Mouse (Mus musculus): ENCODE results near the gene Ric1. TPM values are rescaled to one million over a fixed set of nuclear protein-coding genes. Genes with fewer than 3 reads are reported as not detected.

The Ric1 gene
- total RNA-seq (2021), result 10 to 100 TPM; 22.9 to 23.2 TPM
- long read RNA-seq, experiment 1, full-length matches to known transcripts, result 2 of 5 reads
- long read RNA-seq, experiment 1, partial matches to known transcripts, result 1 of 5 reads
- long read RNA-seq, experiment 1, other reads (novel, unspliced or antisense), result 2 of 5 reads
- long read RNA-seq, experiment 2, full-length matches to known transcripts, result 2 of 3 reads
- long read RNA-seq, experiment 2, partial matches to known transcripts, result 0 of 3 reads
- long read RNA-seq, experiment 2, other reads (novel, unspliced or antisense), result 1 of 3 reads

DNA sequence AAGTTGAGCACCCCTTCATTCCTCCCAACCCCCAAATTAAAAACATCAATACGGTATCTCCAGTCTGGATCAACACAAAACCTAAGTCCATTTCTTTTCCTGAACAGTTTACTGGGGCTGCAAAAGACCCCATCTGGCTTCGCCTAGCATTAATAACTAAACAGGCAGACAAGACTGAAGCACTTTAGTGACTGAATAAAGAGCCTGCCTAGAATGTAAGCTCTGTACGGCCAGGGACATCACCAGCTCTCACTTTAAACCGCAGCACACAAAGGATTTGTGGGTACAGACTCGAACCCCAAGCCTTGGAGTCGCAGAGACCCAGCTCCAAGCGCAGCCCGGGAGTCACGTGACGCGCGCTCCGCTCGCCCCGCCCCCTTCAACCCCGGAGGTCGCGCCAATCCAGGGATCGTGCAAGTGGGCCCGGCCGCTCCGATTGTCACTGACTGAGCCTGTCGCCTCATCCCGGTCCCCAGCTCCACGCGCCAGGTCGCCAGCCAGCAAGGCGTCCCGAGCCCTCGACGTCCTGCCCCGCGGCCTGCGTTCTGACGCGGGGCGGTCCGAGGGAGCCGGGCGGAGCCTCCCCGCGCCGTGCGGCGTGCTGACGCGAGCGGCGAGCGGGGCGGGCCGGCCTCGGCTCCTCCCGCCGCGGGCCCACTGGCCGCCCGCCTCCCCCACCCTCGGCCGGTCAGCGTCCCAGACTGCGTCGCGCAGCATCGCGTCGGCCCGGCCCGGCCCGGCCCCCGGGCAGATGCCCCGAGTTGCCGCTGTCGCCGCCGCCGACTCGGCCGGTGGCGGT lies at the start of gene Ric1:
TSS of gene Ric1 (plus strand) at position 646 of the 799 bp plus-strand sequence.
- DNase-seq, result peak; percentile 82 to 84
- intact Hi-C loops (cut with DNase I), result loop anchor here (5.0 kb wide), 1 partner anchor 40 kb away; no protein-coding TSS in a partner anchor

GRCm38 (mm10) chr19:29472424-29472823 lies 49.7 kb upstream of the Ric1 start:
- no peak for DNase-seq
- intact Hi-C loops (cut with DNase I), result no loop called here

- no peak for DNase-seq
- intact Hi-C loops (cut with DNase I), result no loop called here
Measured at GRCm38 (mm10) chr19:29472946-29473345, 49.1 kb upstream of the Ric1 start.

- DNase-seq, result no peak
- intact Hi-C loops (cut with DNase I), result no loop called here
Measured at GRCm38 (mm10) chr19:29474803-29475202, 47.3 kb upstream of the Ric1 start.

- no peak for DNase-seq
- intact Hi-C loops (cut with DNase I), result no loop called here
Measured at GRCm38 (mm10) chr19:29475210-29475620, 46.9 kb upstream of the Ric1 start.

DNA sequence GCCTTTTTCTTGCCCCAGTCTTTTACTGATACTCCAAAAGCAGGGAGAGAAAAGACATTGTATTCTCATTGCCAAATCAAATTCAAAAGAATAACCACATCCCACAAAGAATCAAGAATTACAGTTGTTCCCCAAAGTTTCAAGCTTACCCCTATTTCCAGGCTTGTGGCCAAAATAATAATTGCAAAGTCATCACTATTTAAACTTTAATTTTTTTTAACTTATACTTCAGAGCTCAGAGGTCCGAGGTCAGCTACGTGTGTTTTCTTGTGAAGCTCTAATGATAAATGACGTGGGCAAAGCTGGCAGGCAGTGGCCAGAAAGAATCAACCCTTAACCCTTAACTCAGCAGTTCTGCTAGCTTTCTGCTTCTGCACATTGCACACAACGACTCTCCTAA lies 43.5 kb upstream of the Ric1 start:
- intact Hi-C loops (cut with DNase I), result no loop called here
- no peak for DNase-seq

DNA sequence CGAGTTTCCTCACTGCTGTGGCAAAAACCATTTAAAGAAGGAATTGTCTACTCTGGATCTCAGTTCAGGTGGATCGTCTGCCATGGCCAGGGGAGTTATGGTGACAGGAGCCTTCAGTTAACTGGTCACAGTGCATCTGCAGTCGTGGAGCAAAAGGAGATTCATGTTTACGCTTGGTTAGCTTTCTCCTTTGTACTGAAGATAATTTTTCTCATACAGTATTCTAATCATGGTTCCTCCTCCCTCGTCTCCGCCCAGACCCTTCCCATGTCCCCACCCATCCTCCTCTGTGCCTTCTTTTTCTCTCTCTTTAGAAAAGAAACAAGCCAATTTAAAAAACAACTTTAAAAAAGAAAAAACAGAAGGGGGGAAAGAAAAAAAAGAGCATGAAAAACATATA lies 40.5 kb upstream of the Ric1 start:
- intact Hi-C loops (cut with DNase I), result no loop called here
- no peak for DNase-seq

DNA sequence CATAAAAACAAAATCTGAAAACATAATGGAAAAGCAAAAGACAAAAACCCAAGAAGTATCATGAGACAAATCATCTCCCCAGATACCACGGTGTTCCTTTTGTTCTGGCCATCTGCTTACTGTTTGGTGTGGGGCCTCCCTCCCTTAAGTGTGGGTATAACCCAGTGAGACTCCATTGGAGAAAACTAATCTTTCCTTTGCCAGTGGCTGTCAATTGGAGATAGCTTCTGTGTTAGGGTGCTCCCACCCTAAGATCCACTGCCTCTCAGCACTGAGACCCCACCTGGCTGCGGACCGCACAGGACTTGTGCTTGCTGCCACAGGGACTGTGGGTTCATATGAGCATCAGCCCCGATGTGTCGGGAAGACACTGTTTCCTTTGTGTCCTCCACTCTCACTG lies 39.9 kb upstream of the Ric1 start:
- DNase-seq, result no peak
- intact Hi-C loops (cut with DNase I), result no loop called here

DNA sequence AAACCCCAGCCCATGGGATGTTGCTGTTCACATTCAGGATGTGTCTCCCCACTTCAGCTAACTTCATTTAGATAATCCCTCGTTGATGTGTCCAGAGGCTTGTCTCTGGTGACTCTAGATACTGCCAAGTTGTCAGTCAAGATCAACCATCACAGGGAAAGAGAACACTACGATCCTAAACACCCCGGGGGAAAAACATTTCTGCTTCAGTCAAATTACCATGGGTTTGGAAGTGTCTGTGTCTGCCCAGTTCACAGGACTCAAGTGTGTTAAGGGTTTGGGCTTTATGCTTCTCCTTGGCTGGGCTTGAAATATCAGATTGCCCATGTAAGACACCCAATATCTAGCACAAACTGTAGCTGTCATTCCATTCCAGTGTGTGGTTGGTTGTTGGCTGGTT lies 39.4 kb upstream of the Ric1 start:
- DNase-seq, result no peak
- intact Hi-C loops (cut with DNase I), result no loop called here

DNA sequence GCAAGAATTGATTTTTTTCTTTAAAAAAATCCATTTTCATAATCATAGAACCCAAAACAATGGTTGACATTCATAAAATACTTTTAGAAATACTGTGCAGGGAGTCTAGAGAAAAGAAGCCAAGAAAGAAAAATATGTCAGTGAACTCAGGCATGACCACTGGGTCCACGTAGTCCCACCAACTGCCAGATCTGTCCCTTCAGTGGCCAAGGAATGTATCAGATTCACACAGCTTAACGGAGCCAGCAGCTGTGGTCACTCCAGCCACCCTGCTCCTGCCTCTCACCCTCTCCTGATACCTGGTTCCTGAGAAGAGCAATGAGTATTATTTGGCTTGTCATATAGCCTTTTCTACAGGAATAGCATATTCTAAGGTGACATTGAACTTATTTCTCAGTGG lies 38.7 kb upstream of the Ric1 start:
- no peak for DNase-seq
- intact Hi-C loops (cut with DNase I), result no loop called here

DNA sequence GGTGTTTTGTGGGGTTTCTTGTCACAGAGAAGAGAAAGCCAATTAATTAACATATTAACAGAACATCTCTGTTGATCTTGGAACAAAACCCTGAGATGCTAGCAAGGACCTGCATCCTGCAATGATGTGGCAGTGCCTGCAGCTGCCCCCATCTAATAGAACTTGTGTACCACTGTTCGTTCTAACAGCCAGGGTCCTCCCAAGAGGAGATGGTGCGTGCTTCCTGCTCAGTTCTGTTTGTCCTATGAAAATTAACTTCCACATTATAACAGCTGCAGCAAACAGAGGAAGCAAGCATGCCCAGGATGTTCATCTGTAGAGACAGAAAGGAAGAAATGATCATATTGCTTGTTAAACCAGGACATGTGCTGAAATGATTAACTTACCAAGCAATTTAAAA lies 37.5 kb upstream of the Ric1 start:
- no peak for DNase-seq
- intact Hi-C loops (cut with DNase I), result no loop called here

DNA sequence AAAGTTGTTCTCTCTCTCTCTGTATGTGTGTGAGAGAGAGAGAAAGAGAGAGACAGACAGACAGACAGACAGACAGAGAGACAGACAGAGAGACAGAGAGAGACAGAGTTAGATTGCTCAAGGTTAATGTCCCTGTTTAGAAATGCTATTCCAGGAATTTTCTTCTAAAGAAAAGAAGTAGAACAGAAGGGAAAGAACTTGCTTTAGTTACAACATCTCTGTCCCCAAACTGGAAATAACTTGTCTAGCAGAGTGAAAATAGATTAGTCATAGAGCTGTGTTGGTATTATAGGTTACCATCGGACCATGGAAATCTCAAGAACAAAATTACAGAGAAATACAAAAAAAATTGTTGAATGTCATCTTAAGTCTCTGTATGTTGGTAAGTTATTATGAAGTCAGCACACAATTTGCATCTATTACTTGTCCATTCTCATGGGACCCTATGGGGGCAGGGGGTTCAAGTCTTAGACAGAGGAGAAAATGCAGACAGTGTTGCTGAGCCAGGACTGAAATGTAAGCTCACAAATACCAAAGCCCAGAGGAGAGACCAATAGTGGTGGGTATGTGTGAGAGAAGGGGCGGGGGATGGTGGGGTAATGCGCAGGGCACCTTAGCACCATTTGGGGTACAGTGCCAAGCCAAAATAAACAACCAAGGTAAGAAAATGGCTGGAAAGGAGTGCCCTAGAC lies 36.7 kb upstream of the Ric1 start:
- no peak for DNase-seq
- intact Hi-C loops (cut with DNase I), result no loop called here

DNA sequence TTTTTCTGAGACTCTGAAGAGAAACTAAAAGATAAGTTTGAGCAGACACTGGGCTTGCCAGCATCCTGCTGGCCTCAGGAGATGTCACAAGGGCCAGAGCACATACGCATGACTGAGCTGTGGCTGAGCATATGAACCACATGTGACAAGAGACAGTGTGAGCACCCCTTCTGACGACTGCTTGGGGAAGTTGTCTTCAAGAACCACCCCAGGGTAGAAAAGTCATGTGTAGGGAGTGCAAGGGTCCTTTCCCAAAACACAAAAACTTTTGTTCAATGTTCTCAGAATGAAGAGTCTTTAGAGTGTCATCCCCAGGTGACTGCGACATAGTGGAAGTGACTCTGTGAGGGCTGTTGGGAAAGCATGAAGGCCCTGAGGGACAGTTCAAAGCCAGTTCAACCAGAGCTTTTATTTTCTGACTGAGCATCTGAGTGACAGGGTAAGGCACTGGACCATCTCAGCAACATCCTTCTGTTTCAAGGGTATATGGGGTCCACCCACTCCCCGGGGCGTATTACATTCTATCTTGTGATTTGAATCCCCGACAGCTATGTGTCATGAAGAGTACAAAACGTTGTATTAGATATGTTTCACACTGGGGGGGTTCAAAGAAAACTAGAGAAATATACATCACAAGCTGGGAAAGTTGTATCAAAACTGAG lies 35.4 kb upstream of the Ric1 start:
- no peak for DNase-seq

GRCm38 (mm10) chr19:29487326-29488072 lies 34.6 kb upstream of the Ric1 start:
- intact Hi-C loops (cut with DNase I), result no loop called here
- no peak for DNase-seq

More for the DNA sequence above, 35.4 kb upstream of the Ric1 start:
- intact Hi-C loops (cut with DNase I), result no loop called here

DNA sequence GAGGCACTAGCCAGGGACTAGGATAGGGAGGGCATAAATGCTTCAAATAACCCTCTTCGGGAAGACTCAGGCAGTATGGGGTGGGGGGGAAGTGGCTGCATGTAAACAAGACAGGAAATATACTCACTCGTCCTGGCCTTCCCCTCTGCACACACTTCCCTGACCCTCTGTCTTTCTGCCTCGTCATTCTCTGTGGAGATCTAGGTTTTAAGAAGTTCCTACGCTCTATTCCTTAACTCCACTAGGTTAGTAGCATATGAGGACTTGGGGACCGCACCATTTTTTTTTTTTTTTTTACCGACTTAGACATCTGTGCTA lies 34.0 kb upstream of the Ric1 start:
- intact Hi-C loops (cut with DNase I), result no loop called here
- DNase-seq, result no peak

DNA sequence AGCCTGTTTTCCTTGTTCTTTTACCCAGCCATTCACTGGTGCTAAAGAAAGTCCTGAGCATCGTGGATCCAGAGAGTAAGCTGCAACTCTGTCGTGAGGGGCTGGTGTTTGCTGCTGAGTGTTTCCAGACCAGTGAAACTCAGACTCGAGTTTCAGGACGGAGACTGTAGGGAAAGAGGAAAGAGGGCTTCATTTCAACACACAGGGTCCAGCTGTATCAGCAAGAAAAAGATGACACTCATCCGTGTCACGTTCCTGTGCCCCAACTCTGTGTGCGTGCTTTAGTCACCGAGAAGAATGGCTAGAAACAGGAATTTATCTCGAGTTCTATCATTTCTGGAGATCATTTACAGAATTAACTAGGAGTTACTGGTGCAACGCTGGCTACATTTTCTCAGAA lies 33.7 kb upstream of the Ric1 start:
- DNase-seq, result no peak
- intact Hi-C loops (cut with DNase I), result no loop called here

GRCm38 (mm10) chr19:29489785-29490284 lies 32.2 kb upstream of the Ric1 start:
- intact Hi-C loops (cut with DNase I), result no loop called here

GRCm38 (mm10) chr19:29491467-29491866 lies 30.6 kb upstream of the Ric1 start:
- DNase-seq, result no peak

More at GRCm38 (mm10) chr19:29489785-29490284, 32.2 kb upstream of the Ric1 start:
- no peak for DNase-seq

GRCm38 (mm10) chr19:29494454-29494853 lies 27.6 kb upstream of the Ric1 start:
- no peak for DNase-seq
- intact Hi-C loops (cut with DNase I), result no loop called here

More at GRCm38 (mm10) chr19:29491467-29491866, 30.6 kb upstream of the Ric1 start:
- intact Hi-C loops (cut with DNase I), result no loop called here

DNA sequence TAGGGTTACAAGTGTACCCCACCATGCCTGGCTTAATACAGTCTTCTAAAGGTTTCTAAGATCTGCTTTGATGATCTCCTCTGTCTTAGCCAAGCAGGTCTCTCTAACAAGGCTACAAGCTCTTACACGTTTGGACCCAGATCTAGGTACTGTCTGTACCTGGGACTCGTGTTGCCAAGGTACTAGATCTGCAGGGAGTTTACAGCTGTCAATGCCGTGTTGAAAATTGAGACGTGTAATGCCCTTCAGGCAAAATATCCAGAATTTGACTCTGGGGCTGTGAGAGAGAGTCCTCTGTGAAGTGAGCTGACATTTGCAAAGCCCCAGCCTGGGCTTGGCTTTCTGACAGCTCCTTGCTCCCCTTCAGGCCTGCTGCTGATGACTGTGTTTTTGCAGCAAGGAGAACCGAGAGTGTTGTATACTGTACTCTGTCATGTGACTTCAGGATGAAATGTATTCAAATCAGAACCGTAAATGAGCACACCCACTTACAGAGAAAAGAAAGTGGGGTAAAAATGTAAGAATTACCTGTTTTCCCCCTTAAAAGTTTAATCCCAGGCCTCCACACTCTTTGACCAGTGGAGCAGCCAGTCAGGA lies 26.0 kb upstream of the Ric1 start:
- DNase-seq, result no peak
- intact Hi-C loops (cut with DNase I), result loop anchor here (5.0 kb wide), 1 partner anchor 49 kb away; no protein-coding TSS in a partner anchor
